Mouse (Mus musculus) olfactory bulb, adult 2 months (tissue): ENCODE data around the gene Manba.
"Not testable (repeated sequence)": the region's sequence is repeated elsewhere in the genome, so short reads cannot be mapped to it uniquely, and the experiment has no call there.

Experiments used
- CTCF ChIP-seq: fragments of 200-500 bp; IDR thresholded peaks from 2 replicates; pipeline ENCODE4 v1.5.1; 2012; ENCODE audit warnings: low read depth, mild to moderate bottlenecking, low read length, moderate library complexity; ENCODE audit not compliant: insufficient read depth
- POLR2A ChIP-seq: fragments of 200-500 bp; IDR thresholded peaks from 2 replicates; pipeline ENCODE4 v1.6.1; 2012; ENCODE audit warnings: mild to moderate bottlenecking, low read depth, low read length, moderate library complexity; ENCODE audit not compliant: insufficient read depth

DNA sequence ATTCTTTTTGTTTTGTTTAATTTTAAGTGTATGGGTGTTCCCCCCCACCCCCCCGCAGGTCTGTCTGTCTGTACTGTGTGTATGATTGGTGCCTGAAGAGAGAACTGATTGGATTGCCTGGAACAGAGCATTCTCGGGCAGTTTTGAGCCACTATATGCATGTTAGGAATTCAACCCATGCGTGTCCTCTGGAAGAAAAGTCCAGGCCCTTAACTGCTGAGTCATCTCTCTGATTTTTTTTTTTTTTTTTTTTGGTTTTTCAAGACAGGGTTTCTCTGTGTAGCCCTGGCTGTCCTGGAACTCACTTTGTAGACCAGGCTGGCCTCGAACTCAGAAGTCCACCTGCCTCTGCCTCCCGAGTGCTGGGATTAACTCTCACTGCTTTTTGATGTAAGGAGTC is 6.3 kb upstream of the Manba start:
- not testable (repeated sequence) for TF ChIP-seq CTCF, POLR2A
